Mouse (Mus musculus) CH12.LX (cell line): ENCODE data around the gene Bcl2l14.

Experiments used
- BHLHE40 ChIP-seq: IDR thresholded peaks from 2 replicates; pipeline ENCODE4 v1.6.1; 2011; ENCODE audit warnings: mild to moderate bottlenecking, low read depth, low read length, improper control_type of control experiment
- CTCF ChIP-seq, 2 experiments: IDR thresholded peaks in 1 of 2; conservative IDR thresholded peaks in 1 of 2; 2 replicates each; pipeline ENCODE4 v1.5.1; 2011 to 2012; ENCODE audit warnings: low read depth in 2 of 2, low read length in 2 of 2, improper control_type of control experiment in 1 of 2, inconsistent platforms in 1 of 2, mild to moderate bottlenecking in 1 of 2, moderate library complexity in 1 of 2
- JUND ChIP-seq: conservative IDR thresholded peaks from 2 replicates; pipeline ENCODE4 v1.6.1; 2011; ENCODE audit warnings: low read depth, low read length, improper control_type of control experiment
- MXI1 ChIP-seq: IDR thresholded peaks from 2 replicates; pipeline ENCODE4 v1.6.1; 2011; ENCODE audit warnings: mild to moderate bottlenecking, low read depth, low read length, improper control_type of control experiment
- NELFE ChIP-seq: IDR thresholded peaks from 2 replicates; pipeline ENCODE4 v1.6.1; 2011; ENCODE audit warnings: low read depth, low read length, improper control_type of control experiment
- POLR2A ChIP-seq: IDR thresholded peaks from 2 replicates; pipeline ENCODE4 v1.6.1; 2011; ENCODE audit warnings: low read depth, mild to moderate bottlenecking, improper control_type of control experiment, low read length

DNA sequence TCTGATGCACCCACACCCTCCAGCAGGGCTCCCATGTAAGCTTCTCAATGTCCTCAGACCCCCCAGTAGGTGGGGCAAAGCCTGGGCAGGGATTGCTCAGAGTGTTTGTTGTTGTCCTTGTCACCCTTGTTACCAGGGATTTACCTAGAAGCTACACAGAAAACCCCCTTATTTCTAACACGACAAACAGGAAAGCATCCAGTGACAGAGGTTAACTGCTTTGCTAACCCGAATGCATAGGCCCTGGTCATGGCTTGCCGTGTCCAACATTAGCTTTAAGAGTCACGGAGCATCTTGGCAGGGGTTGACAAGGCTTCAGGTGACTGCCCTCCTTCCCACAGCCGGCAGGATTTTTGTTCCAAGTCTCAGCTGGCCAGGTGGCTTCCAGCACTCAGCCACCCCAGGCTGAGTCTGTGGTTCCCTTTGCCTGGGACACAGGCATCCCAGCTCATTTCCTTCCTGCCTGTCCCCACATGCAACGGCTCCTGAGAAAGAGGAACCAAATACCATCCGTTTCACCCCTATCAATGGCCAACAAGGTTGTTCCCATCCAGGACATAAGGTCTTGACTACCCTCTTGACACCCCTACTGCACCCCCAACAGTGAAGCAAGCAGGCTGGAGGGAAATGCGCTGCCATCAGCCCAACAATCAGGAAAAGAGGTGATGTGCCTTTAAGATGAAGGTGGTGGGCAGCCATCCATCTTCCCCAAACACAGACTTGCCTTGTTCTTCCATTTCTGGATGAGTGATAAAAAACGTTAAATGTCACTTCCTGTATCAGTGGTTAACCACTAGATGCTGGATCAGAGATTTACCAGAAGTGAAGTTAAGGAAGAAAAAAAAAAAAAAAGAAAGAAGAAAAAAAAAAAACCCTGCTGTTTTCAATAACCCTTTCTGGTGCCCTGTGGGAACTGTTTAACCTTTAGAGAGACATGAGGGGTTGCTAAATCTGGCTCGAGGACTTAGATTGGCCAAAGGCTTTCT lies 29.5 kb upstream of the Bcl2l14 start:
- no peak for TF ChIP-seq POLR2A
- no peak for TF ChIP-seq MXI1
- TF ChIP-seq CTCF (conservative IDR thresholded peaks at IDR 0.05 in 1 of 2, IDR thresholded peaks at IDR 0.05 in 1 of 2; ENCODE audit: low read depth in 2 of 2, low read length in 2 of 2), result no peak
- no peak for TF ChIP-seq JUND
- TF ChIP-seq NELFE, result no peak
- no peak for TF ChIP-seq BHLHE40
